Mouse (Mus musculus) hindbrain, embryonic 10.5 days (tissue): ENCODE measurements around the gene Mdn1. TPM values are rescaled to one million over a fixed set of nuclear protein-coding genes. Genes with fewer than 3 reads are reported as not detected.

ENCODE experiments used
- DNase-seq: peaks from one replicate; pipeline ENCODE4 v3.0.0-alpha.2; 2017; ENCODE audit warnings: low spot score
- H3K27ac ChIP-seq: fragments of 300-500 bp; sonication (generic); 2 replicates; pipeline ENCODE4 v1.5.1; 2016; ENCODE audit warnings: mild to moderate bottlenecking, moderate library complexity
- H3K27me3 ChIP-seq: fragments of 300-500 bp; sonication (generic); 2 replicates; pipeline ENCODE4 v1.6.1; 2016; ENCODE audit warnings: mild to moderate bottlenecking; ENCODE audit not compliant: poor library complexity, insufficient read depth, severe bottlenecking
- H3K36me3 ChIP-seq: fragments of 300-500 bp; sonication (generic); 2 replicates; pipeline ENCODE4 v1.6.1; 2016; ENCODE audit warnings: mild to moderate bottlenecking, moderate library complexity
- H3K4me1 ChIP-seq: fragments of 300-500 bp; sonication (generic); replicated peaks from 2 replicates; pipeline ENCODE4 v1.6.1; 2016; ENCODE audit warnings: mild to moderate bottlenecking
- H3K4me3 ChIP-seq: fragments of 300-500 bp; sonication (generic); 2 replicates; pipeline ENCODE4 v1.5.1; 2016; ENCODE audit warnings: mild to moderate bottlenecking, moderate library complexity
- H3K9me3 ChIP-seq: fragments of 300-500 bp; sonication (generic); 2 replicates; pipeline ENCODE4 v1.6.1; 2016; ENCODE audit warnings: mild to moderate bottlenecking, moderate library complexity
- WGBS: fragments of 180-500 bp; shearing (Covaris S2); methylation state at CpG from one replicate; pipeline ENCODE4 v1.1.7; 2016; 5-methylcytosine and 5-hydroxymethylcytosine counted together
- polyA plus RNA-seq: library from polyadenylated mRNA; unstranded; fragments of >200 nt; fragmentation: Nextera tagmentation; extraction: Ambion mirVana; gene quantifications from 2 replicates; pipeline ENCODE4 v1.2.1, GENCODE M21; 2016

Gene Mdn1
- 15.0 and 16.9 TPM in 2 replicates for polyA plus RNA-seq

DNA sequence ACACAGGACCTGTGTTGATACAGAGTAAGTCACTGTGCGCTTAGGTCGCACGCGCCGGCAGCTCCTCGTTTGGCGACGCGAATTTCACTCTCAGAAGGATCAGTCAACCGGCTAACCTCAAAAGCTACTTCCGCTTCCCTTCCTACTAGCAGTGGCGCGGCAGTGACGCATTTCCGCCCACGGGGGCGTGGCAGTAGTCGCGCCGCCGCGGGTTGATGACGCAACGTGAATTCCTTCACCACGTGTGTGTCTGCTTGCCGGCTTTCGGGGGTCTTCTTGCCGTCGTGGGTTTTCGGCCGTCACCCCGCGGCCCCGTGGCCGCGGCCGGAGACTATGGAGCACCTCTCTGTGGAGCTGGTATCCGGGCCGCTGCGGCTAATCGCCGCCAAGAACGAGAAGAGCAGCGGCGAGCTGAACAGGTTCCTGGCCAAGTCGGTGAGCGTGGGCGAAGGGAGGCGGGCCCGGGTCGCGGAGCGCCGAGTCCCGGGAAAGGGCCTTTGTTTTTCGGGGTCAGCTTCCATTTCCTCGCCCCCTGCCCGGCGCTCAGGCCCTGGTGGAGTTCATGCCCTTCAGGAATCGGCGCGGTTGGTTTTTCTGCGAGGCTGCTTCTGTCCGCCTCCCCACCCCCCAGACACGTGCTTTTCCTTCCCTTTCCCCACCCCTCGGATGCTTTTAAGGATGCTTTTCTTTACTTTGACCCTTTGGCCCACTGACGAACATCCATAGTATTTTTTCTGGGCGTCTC, at the start of gene Mdn1:
Gene Mdn1, plus strand, starts transcription at position 202 of the 745 bp plus-strand sequence.
- H3K27me3 ChIP-seq = no peaks in the 10 kb centered on the region
- WGBS = under 1% methylated on average over 68 of the region's 68 CpGs

GRCm38 (mm10) chr4:32615034-32615881, 41.7 kb upstream of the Mdn1 start, which contains the start of gene Casp8ap2:
Gene Casp8ap2 (plus strand): TSS chr4:32615451.
- H3K36me3 ChIP-seq = peaks cover 20% of the 10 kb centered on the region
- peak; percentile 99 for DNase-seq
- peaks cover 24% of the 10 kb centered on the region for H3K4me1 ChIP-seq
- peak within 1 kb of the TSS; percentile 91 for H3K27ac ChIP-seq
- under 1% methylated on average over 67 of the region's 67 CpGs for WGBS
- H3K27me3 ChIP-seq = no peaks in the 10 kb centered on the region
- H3K4me3 ChIP-seq = peak within 1 kb of the TSS; percentile 71
- no peaks in the 10 kb centered on the region for H3K9me3 ChIP-seq

More for the DNA sequence above, at the start of gene Mdn1:
- H3K36me3 ChIP-seq = peaks cover 38% of the 10 kb centered on the region
- peak within 1 kb of the TSS; percentile 84 for H3K27ac ChIP-seq
- H3K4me3 ChIP-seq = peak within 1 kb of the TSS; percentile 96
- H3K4me1 ChIP-seq = peaks cover 11% of the 10 kb centered on the region
- DNase-seq = peak; percentile 96
- H3K9me3 ChIP-seq = no peaks in the 10 kb centered on the region

DNA sequence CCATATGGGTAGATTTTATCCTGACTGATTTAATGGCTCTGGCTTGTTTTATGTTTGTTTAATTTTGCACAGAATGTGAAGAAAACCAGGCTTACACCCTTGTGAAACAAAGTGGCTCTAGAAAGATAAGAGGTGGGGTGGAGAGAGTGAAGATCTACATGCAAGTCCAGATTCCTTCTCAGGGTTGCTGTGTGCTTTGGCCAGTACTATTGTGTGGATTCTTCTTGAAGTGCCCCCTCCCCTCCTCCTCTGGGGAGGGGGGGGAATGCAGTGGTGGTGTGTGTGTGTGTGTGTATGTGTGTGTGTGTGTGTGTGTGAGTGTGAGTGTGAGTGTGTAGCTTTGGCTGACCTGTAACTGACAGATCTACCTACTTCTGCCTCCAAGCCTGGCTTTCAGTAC, 35.3 kb upstream of the Mdn1 start:
- Histone ChIP-seq H3K4me1 (peaks cover 15% of the 10 kb centered on the region), H3K36me3 (peaks cover 69% of the 10 kb centered on the region), H3K9me3 (no peaks in the 10 kb centered on the region), H3K27me3 (no peaks in the 10 kb centered on the region), H3K4me3 (no peak overlapping the region), H3K27ac (no peak overlapping the region)
- DNase-seq = no peak

DNA sequence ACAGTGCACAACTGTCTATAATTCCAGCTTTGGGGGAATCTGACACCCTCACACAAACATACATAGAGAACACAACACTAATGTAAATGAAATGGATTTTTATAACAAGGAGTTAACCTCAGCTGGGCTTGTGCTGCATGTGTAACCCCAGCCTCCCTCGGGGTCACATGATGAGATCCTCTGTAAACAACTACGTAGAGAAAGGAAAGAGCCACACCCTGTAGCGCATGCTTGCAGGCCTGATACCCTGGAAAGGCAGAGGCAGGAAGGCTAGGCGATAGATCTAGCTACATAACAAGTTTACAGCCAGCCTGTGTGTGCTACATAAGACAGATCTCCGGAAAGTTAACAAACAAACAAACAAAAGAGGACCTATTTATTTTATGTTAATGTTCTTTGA, 5.2 kb upstream of the Mdn1 start:
- no peaks in the 10 kb centered on the region for H3K4me1 ChIP-seq
- no peaks in the 10 kb centered on the region for H3K27me3 ChIP-seq
- H3K9me3 ChIP-seq = no peaks in the 10 kb centered on the region
- peaks cover 72% of the 10 kb centered on the region for H3K36me3 ChIP-seq
- WGBS = 85% methylated on average over 5 of the region's 5 CpGs
- no peak for DNase-seq
- no peak overlapping the region for H3K4me3 ChIP-seq
- no peak overlapping the region for H3K27ac ChIP-seq

DNA sequence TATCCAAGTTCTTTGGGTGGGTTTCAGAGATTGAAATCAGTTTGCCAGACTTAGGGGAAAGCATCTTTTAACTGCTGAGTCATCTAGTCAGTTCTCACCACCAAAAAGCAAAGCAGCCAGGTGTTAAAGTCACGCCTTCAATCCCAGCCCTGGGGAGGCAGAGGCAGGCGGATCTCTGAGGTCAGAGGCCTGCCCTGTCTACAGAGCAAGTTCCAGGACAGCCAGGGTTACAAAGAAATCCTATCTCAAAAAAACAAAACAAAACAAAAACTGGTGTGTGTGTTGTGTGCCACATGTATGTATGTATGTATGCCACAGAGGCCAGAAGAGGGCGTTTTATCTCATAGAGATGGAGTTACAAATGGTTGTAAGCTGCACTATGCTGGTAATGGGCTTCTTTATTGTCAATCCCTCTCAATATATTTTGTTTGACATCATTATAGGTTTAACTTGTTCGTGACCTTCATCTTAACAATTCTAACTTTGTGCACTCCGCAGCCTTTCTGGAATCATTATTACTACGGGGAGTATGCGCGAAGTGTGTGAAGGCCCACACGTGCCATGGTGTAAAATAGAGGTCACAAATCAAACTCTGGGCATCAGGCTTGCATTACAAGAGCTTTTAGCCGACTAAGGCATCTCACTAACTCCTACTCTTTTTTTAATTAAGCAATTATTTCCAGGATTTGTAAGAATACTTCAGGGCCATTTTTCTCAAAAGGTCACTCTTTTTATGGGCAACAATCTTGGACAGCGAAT, 594 bp upstream of the Mdn1 start:
- peaks cover 40% of the 10 kb centered on the region for H3K36me3 ChIP-seq
- no peaks in the 10 kb centered on the region for H3K9me3 ChIP-seq
- 55% methylated on average over 11 of the region's 11 CpGs for whole genome bisulfite sequencing
- H3K4me1 ChIP-seq = peaks cover 11% of the 10 kb centered on the region
- H3K27ac ChIP-seq = peak overlapping the region; percentile 84
- DNase-seq = no peak
- peak overlapping the region; percentile 96 for H3K4me3 ChIP-seq
- H3K27me3 ChIP-seq = no peaks in the 10 kb centered on the region

GRCm38 (mm10) chr4:32665843-32666242, 8.9 kb downstream of the Mdn1 start:
- no peak for DNase-seq
- whole genome bisulfite sequencing = 92% methylated on average over 4 of the region's 4 CpGs
- Histone ChIP-seq H3K27me3 (no peaks in the 10 kb centered on the region), H3K27ac (no peak overlapping the region), H3K4me1 (no peaks in the 10 kb centered on the region), H3K9me3 (no peaks in the 10 kb centered on the region), H3K4me3 (no peak overlapping the region), H3K36me3 (peaks cover 91% of the 10 kb centered on the region)

GRCm38 (mm10) chr4:32668291-32668690, 11.4 kb downstream of the Mdn1 start:
- peaks cover 99% of the 10 kb centered on the region for H3K36me3 ChIP-seq

DNA sequence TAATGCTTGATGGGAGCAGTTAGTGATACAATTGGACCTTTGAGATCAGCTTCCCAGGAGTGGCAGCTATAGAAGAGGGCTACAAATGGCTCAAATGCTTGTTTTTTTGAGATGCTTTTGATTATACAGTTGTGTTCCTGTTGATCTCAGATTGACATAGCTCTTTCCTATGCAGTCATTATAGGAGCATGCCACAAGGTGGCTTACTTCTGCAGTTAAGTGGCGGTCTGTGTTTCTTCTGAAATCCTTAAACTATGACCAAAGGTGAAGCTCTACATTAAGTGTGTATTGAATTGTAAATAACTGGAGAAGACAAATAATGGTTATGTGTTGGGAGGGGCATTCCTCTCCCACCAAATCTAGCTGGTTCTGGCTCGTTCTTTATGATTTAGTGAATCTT, 12.9 kb downstream of the Mdn1 start:
- Histone ChIP-seq H3K27ac (no peak overlapping the region), H3K27me3 (no peaks in the 10 kb centered on the region), H3K4me3 (no peak overlapping the region), H3K9me3 (no peaks in the 10 kb centered on the region), H3K4me1 (no peaks in the 10 kb centered on the region), H3K36me3 (peaks cover 98% of the 10 kb centered on the region)
- WGBS = 92% methylated on average over 2 of the region's 2 CpGs
- DNase-seq = no peak

More at GRCm38 (mm10) chr4:32668291-32668690, 11.4 kb downstream of the Mdn1 start:
- no peaks in the 10 kb centered on the region for H3K4me1 ChIP-seq
- H3K27ac ChIP-seq = no peak overlapping the region
- whole genome bisulfite sequencing = 85% methylated on average over 1 of the region's 1 CpGs
- no peaks in the 10 kb centered on the region for H3K27me3 ChIP-seq
- H3K4me3 ChIP-seq = no peak overlapping the region
- no peak for DNase-seq
- H3K9me3 ChIP-seq = no peaks in the 10 kb centered on the region

- Histone ChIP-seq H3K27me3 (no peaks in the 10 kb centered on the region), H3K4me3 (no peak overlapping the region), H3K27ac (no peak overlapping the region), H3K36me3 (peaks cover 99% of the 10 kb centered on the region), H3K9me3 (no peaks in the 10 kb centered on the region), H3K4me1 (no peaks in the 10 kb centered on the region)
- WGBS = 95% methylated on average over 2 of the region's 2 CpGs
- DNase-seq = no peak
These were observed 17.1 kb downstream of the Mdn1 start for GRCm38 (mm10) chr4:32674025-32674424.

- H3K9me3 ChIP-seq = no peaks in the 10 kb centered on the region
- WGBS = 94% methylated on average over 3 of the region's 3 CpGs
- no peak for DNase-seq
- no peaks in the 10 kb centered on the region for H3K4me1 ChIP-seq
- H3K4me3 ChIP-seq = no peak overlapping the region
- H3K27ac ChIP-seq = no peak overlapping the region
- H3K27me3 ChIP-seq = no peaks in the 10 kb centered on the region
- peaks cover 99% of the 10 kb centered on the region for H3K36me3 ChIP-seq
These were observed 20.6 kb downstream of the Mdn1 start for GRCm38 (mm10) chr4:32677471-32677870.

GRCm38 (mm10) chr4:32680843-32681242, 23.9 kb downstream of the Mdn1 start:
- Histone ChIP-seq H3K27ac (no peak overlapping the region), H3K27me3 (no peaks in the 10 kb centered on the region), H3K36me3 (peaks cover 100% of the 10 kb centered on the region), H3K9me3 (no peaks in the 10 kb centered on the region), H3K4me1 (no peaks in the 10 kb centered on the region), H3K4me3 (no peak overlapping the region)
- WGBS = 78% methylated on average over 3 of the region's 3 CpGs
- DNase-seq = no peak

DNA sequence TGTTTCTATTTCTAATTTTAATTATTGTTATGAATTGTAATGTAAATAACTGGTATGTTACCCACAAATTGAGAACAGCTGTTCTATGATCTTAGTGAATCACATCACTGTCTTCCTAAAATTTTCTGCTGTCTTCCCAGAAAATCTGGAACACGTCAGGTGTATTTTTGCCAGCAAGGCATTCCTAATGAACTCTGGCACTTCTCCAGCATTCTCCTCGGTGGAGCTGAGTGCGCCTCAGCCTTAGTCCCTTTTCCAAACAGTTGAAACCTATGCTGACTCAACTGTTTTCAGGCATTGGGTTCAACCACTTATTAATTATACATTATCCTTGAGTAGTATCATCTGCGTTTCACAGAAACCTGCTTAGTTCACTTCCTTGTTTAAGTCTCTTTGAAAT, 25.6 kb downstream of the Mdn1 start:
- Histone ChIP-seq H3K36me3 (peaks cover 100% of the 10 kb centered on the region), H3K4me3 (no peak overlapping the region), H3K9me3 (no peaks in the 10 kb centered on the region), H3K27ac (no peak overlapping the region), H3K27me3 (no peaks in the 10 kb centered on the region), H3K4me1 (no peaks in the 10 kb centered on the region)
- DNase-seq = no peak
- 88% methylated on average over 4 of the region's 4 CpGs for WGBS
